Mouse (Mus musculus) T-helper 17 cell (primary cell): ENCODE data around the gene Theg.

Experiments
- in situ Hi-C, 2 experiments: fragments of 300-600 bp; cut with MboI, MseI; formaldehyde crosslinking; loops; 1 replicate in 1 of 2; 2 replicates in 1 of 2; pipeline ENCODE4 v1.15.1; 2025; ENCODE audit warnings: high pct_unique_total_duplicates in 2 of 2

Gene Theg

DNA sequence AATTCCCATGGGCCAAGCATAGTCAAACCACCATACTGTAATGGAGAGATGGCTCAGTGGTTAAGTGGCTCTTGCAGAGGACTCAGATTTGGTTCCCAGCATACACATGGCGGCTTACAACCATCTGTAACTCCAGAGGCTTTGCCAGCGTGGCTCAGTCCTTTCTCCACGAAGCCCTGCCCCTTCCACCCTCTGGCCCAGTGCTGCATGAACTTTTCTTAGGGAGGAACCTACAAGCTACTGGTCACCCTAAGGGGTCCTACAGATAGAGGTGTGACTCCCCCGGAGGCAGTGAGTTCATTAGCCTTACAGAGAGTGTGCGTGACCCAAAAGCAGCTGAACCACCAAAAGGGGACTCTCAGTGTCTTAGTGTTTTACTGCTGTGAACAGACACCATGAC is 30.2 kb downstream of the Theg start:
- in situ Hi-C loops = no loop called here

GRCm38 (mm10) chr10:79555238-79555724 is 31.9 kb downstream of the Theg start:
- in situ Hi-C loops = no loop called here

GRCm38 (mm10) chr10:79554330-79555237 is 32.5 kb downstream of the Theg start, which contains the start of gene Mier2:
Mier2 (minus strand) TSS chr10:79555199.
- in situ Hi-C loops = no loop called here

DNA sequence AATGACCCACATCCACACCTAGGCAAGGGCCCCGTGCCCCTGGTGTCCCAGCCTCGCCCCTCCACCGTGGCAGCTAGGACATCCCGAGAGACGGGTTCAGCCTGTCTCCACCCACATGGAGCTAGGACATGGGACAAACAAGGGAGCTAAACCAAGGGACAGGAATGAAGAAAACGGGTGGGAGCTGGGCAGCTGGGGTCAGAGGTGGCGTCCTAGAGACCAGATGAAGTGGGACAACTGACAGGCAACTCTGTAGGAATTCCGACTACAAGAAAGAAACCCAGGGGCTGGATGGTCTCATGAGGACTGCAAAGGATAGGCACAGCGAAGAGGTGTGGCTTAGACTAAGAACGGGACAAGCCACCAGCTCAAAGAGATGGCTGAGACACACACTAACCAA is 33.4 kb downstream of the Theg start:
- in situ Hi-C loops = no loop called here

GRCm38 (mm10) chr10:79553176-79553575 is 34.0 kb downstream of the Theg start:
- in situ Hi-C loops = no loop called here

GRCm38 (mm10) chr10:79552531-79552930 is 34.6 kb downstream of the Theg start:
- in situ Hi-C loops = no loop called here

GRCm38 (mm10) chr10:79550366-79550765 is 36.8 kb downstream of the Theg start:
- in situ Hi-C loops = no loop called here

DNA sequence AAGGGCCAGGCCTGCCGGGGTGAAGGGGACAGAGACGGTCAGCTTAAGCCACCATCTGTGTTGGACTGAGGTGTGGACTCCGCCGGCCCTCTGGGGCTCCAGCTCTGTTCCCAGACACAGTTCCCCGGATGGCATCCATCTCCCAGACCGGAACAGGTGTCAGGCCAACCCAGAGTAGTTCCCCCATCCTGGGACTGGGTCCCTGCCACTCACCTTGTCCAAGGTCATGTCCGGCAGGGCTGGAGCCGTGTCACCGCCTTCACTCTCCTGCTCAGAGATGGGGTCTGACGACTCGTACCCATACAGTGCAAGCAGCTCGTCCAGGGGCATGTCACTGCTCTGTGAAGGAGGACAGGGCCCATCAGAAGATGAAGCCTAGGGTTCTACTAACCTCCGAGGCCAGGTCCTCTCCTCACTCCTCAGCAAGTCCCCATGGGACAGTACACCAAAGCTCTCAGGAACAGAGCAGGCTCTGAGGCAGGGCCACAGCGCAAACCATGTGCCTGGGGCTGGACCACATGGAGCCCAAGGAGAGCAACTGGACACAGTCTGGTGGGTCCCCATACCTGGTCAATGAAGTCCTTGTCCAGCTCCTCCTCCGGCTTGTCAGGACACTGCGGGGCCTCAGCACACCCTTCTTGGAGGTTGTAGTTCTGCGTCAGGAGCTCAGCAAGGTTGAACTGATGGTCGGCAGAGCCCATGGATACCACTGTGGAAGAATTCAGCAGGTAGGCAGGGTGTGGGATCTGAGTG is 38.0 kb downstream of the Theg start:
- in situ Hi-C loops = no loop called here

- in situ Hi-C loops = no loop called here
Measured at GRCm38 (mm10) chr10:79548546-79548945, 38.6 kb downstream of the Theg start.

DNA sequence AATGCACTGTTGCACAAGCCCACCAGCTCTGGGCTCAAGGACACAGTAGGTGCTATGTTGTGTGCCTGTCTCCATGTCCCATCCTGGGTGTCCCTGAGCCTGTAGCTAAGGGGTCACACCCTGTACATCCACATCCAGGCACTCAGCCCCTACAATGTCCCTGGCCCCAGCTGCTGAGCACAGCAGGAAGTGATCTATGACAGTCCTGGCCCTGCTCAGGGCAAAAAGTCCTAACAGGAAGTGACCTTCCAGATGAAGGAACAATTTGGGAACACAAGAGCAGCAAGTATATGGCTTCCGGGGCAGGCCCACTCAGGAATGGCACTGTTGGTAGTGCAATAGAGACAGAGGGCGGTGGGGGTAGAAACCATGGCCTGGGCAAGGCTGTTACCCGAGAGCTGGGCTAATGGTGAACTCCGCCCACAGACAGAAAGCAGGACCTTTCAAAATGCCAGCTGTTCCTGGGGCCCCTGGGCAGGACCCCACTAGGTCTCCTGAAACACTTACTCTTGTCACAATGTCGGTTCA is 39.9 kb downstream of the Theg start:
- in situ Hi-C loops = no loop called here

GRCm38 (mm10) chr10:79546483-79546882 is 40.6 kb downstream of the Theg start:
- in situ Hi-C loops = no loop called here

GRCm38 (mm10) chr10:79545891-79546290 is 41.2 kb downstream of the Theg start:
- in situ Hi-C loops = no loop called here

DNA sequence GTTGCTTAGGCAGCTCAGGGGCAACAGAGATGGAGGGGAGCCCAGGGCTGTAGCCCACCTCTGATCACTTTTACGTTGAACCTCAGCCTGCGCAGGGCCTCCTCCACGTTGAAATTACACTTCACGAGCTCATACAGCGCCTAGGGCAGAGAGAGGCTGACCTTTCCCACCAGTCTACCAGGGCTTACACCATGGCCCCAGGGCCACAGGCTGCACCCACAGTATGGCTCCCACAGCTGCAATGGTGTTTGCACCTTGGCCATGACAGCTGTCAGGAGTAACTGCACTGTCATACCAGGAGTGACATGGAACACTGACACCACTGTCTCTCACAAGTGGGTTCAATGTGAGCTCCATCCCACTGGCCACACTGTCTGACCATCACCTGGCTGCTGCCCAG is 42.5 kb downstream of the Theg start:
- in situ Hi-C loops = no loop called here

- in situ Hi-C loops = no loop called here
Measured at GRCm38 (mm10) chr10:79543884-79544597, 43.1 kb downstream of the Theg start.

- in situ Hi-C loops = no loop called here
Measured at GRCm38 (mm10) chr10:79542171-79542570, 45.0 kb downstream of the Theg start.

DNA sequence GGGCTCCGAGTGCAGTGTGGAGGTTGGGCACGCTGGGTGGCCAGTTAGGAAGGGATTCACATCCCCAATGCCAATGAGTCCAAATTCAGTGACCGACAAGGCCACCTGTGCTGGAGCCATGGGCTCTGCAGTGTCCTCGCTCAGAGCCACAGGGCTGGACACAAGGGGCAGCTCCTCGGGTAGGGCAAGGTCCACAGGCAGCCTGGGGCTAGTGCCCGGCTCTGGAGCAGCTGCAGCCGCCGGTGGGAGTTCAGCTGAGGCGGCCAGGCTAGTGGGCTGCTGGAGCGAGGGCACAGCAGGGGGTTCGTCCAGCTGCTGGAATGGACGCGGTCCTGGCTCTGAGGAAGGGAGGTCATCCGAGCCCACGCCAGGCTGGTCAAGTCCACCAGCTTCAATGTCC is 45.6 kb downstream of the Theg start:
- in situ Hi-C loops = no loop called here

GRCm38 (mm10) chr10:79540746-79541145 is 46.4 kb downstream of the Theg start:
- in situ Hi-C loops = no loop called here

DNA sequence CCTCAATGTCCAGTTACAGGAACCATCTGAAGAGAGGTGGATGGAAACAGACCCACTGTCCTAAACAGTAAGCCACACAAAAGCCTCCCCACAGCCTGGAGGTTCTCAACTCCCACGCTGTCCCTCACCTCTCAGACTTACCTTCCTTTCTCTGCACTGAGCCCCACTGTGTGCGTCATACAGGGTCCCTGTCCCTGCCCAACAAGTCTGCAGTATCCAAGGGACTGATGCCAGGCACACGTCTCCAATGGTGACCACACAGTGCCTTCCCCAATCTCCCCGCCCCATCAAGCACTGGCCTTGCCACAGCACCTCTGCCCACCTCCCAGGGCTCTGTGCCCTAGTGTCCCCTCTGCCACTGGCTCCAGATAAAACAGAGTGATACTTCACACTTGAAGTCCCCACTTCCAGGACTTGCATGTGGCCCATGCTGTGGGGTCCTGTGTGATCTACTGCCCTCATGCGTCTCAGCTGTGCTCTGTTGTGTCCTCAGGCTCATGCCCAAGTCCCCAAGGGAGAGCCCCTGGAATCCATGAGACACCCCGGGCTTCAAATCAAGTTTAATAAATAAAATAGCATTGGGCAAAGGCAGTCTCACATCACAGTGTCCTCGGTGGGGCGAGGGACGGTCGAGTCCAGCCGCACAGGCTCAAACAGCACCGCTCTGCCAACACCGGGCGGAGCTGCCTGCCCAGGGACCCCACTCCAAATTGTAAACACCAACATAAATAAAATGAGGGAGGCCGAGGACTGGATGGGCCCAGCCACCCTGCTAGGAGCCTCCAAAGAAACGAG is 47.2 kb downstream of the Theg start:
- in situ Hi-C loops = no loop called here

DNA sequence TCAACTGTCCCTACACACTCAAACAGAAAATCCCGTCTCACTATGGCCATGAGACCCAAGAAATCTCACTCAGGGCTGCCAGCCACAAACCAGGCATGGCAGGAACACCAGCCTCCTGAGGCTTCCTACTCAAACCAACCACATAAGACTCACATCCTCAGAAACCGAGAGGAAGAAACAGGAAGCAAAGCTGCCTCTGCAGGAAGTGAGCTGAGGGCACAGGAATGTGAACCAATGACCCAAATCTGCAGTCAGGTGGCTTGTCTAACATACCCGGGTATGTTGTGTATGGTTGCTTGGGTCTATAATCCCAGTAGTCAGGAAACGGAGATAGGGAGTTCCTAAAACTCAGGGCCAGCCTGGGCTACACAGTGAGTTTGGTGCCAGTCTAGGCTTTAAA is 48.3 kb downstream of the Theg start:
- in situ Hi-C loops = no loop called here

DNA sequence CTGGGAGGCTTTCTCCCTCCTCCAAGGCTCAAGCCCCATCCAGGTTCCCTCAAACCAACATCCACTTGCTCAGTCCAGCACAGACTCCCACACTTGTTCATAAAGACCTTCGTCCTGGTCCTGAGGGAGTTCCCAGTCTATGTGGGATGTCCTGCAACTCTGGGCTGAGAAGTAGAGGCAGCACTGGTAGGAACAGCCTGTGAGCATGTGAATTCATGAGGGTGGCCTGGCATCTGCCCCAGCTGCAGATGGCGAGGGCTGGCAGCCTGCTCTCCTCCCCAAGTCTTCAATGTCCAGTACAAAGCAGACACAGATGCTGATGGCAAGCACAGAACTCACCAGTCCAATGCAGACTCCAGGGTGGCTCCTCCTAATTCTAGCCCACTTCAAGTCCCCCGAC is 48.8 kb downstream of the Theg start:
- in situ Hi-C loops = no loop called here

GRCm38 (mm10) chr10:79537781-79538180 is 49.4 kb downstream of the Theg start:
- in situ Hi-C loops = no loop called here
